Mouse (Mus musculus): Measurements from ENCODE around the gene Hunk.

GRCm38 (mm10) chr16:90456495-90457125, 70.8 kb downstream of the Hunk start:
- TF ChIP-seq POLR2A (IDR thresholded peaks at IDR 0.05; ENCODE audit: control insufficient read depth, extremely low read depth, insufficient read depth, low read length, poor library complexity), result no peak
- no peak for TF ChIP-seq CTCF (IDR thresholded peaks at IDR 0.05; ENCODE audit: borderline replicate concordance, control insufficient read depth, extremely low read depth, insufficient read depth, low read length, poor library complexity)

Data from thymus, adult 2 months (tissue).